Mouse (Mus musculus) limb, embryonic 12.5 days (tissue): ENCODE results near the gene Numb. TPM values are rescaled to one million over a fixed set of nuclear protein-coding genes. Genes with fewer than 3 reads are reported as not detected.
"Not testable (repeated sequence)": the region's sequence is repeated elsewhere in the genome, so short reads cannot be mapped to it uniquely, and the experiment has no call there.

Experiments
- ATAC-seq: fragments of 200-750 bp; cut with Nextera tagmentation; 2 replicates; pipeline ENCODE4 v1.8.0; 2017; ENCODE audit warnings: low read depth, moderate TSS enrichment; ENCODE audit not compliant: insufficient number of reproducible peaks, insufficient read depth, low FRiP score, low TSS enrichment
- H3K27ac ChIP-seq: fragments of 300-500 bp; sonication (generic); 2 replicates; pipeline ENCODE4 v1.5.1; 2016; ENCODE audit warnings: mild to moderate bottlenecking, moderate library complexity
- H3K27me3 ChIP-seq: fragments of 300-500 bp; sonication (generic); 2 replicates; pipeline ENCODE4 v1.6.1; 2016; ENCODE audit warnings: mild to moderate bottlenecking, moderate library complexity
- H3K36me3 ChIP-seq: fragments of 300-500 bp; sonication (generic); 2 replicates; pipeline ENCODE4 v1.6.1; 2016; ENCODE audit warnings: mild to moderate bottlenecking, moderate library complexity
- H3K4me1 ChIP-seq: fragments of 300-500 bp; sonication (generic); replicated peaks from 2 replicates; pipeline ENCODE4 v1.6.1; 2016
- H3K4me2 ChIP-seq: fragments of 300-500 bp; sonication (generic); 2 replicates; pipeline ENCODE4 v1.6.1; 2016; ENCODE audit warnings: mild to moderate bottlenecking, moderate library complexity
- H3K4me3 ChIP-seq: fragments of 300-500 bp; sonication (generic); replicated peaks from 2 replicates; pipeline ENCODE4 v1.5.1; 2016; ENCODE audit warnings: mild to moderate bottlenecking
- H3K9ac ChIP-seq: fragments of 300-500 bp; sonication (generic); replicated peaks from 2 replicates; pipeline ENCODE4 v1.6.1; 2016; ENCODE audit warnings: mild to moderate bottlenecking, moderate library complexity
- H3K9me3 ChIP-seq: fragments of 300-500 bp; sonication (generic); 2 replicates; pipeline ENCODE4 v1.6.1; 2016; ENCODE audit warnings: mild to moderate bottlenecking, moderate library complexity
- WGBS: fragments of 180-500 bp; shearing (Covaris S2); methylation state at CpG from one replicate; pipeline ENCODE4 v1.1.7; 2016; 5-methylcytosine and 5-hydroxymethylcytosine counted together
- polyA plus RNA-seq: library from polyadenylated mRNA; unstranded; fragments of >200 nt; fragmentation: Nextera tagmentation; extraction: Ambion mirVana; gene quantifications from 2 replicates; pipeline ENCODE4 v1.2.1, GENCODE M21; 2016

Numb gene
- polyA plus RNA-seq, 1 experiment from 2014 or later = 42.1 TPM

- H3K4me3 ChIP-seq = no peak overlapping the region
Measured at GRCm38 (mm10) chr12:83941938-83942337, 20.2 kb upstream of the Numb start.

GRCm38 (mm10) chr12:83940031-83940430 is 18.3 kb upstream of the Numb start:
- Histone ChIP-seq H3K9me3 (no peaks in the 10 kb centered on the region), H3K9ac (no peak overlapping the region), H3K4me3 (no peak overlapping the region), H3K27ac (no peak overlapping the region), H3K4me1 (no peaks in the 10 kb centered on the region), H3K36me3 (no peaks in the 10 kb centered on the region), H3K27me3 (no peaks in the 10 kb centered on the region), H3K4me2 (no peak overlapping the region)
- 76% methylated on average over 4 of the region's 4 CpGs for WGBS
- no peak for ATAC-seq

More at GRCm38 (mm10) chr12:83941938-83942337, 20.2 kb upstream of the Numb start:
- H3K27me3 ChIP-seq = no peaks in the 10 kb centered on the region
- H3K9me3 ChIP-seq = no peaks in the 10 kb centered on the region
- H3K27ac ChIP-seq = no peak overlapping the region
- H3K9ac ChIP-seq = no peak overlapping the region
- WGBS = 89% methylated on average over 3 of the region's 3 CpGs
- H3K4me2 ChIP-seq = no peak overlapping the region
- no peaks in the 10 kb centered on the region for H3K4me1 ChIP-seq
- H3K36me3 ChIP-seq = no peaks in the 10 kb centered on the region
- no peak for ATAC-seq

GRCm38 (mm10) chr12:83939332-83939731 is 17.6 kb upstream of the Numb start:
- Histone ChIP-seq H3K9me3 (no peaks in the 10 kb centered on the region), H3K4me3 (no peak overlapping the region), H3K27me3 (no peaks in the 10 kb centered on the region), H3K4me1 (no peaks in the 10 kb centered on the region), H3K27ac (no peak overlapping the region), H3K36me3 (no peaks in the 10 kb centered on the region), H3K9ac (no peak overlapping the region), H3K4me2 (no peak overlapping the region)
- WGBS = 76% methylated on average over 2 of the region's 2 CpGs
- ATAC-seq = no peak

GRCm38 (mm10) chr12:83938592-83938991 is 16.9 kb upstream of the Numb start:
- not testable (repeated sequence) for H3K4me2 ChIP-seq, H3K27me3 ChIP-seq, H3K27ac ChIP-seq, H3K4me3 ChIP-seq, H3K36me3 ChIP-seq, H3K9me3 ChIP-seq, H3K9ac ChIP-seq, ATAC-seq, H3K4me1 ChIP-seq
- WGBS = 37% methylated on average over 1 of the region's 1 CpGs

- no peaks in the 10 kb centered on the region for H3K27me3 ChIP-seq
- no peak overlapping the region for H3K27ac ChIP-seq
- ATAC-seq = no peak
- H3K9ac ChIP-seq = no peak overlapping the region
- no peak overlapping the region for H3K4me3 ChIP-seq
- 64% methylated on average over 10 of the region's 10 CpGs for WGBS
- H3K9me3 ChIP-seq = no peaks in the 10 kb centered on the region
- H3K4me1 ChIP-seq = no peaks in the 10 kb centered on the region
- H3K4me2 ChIP-seq = no peak overlapping the region
- no peaks in the 10 kb centered on the region for H3K36me3 ChIP-seq
Measured at GRCm38 (mm10) chr12:83937600-83937999, 15.9 kb upstream of the Numb start.

GRCm38 (mm10) chr12:83929186-83929804 is 7.6 kb upstream of the Numb start:
- Histone ChIP-seq H3K27ac (no peak overlapping the region), H3K9me3 (no peaks in the 10 kb centered on the region), H3K4me1 (peaks cover 2% of the 10 kb centered on the region; the same call in 1 of the 2 replicates), H3K9ac (no peak overlapping the region), H3K36me3 (no peaks in the 10 kb centered on the region), H3K4me2 (no peak overlapping the region), H3K27me3 (no peaks in the 10 kb centered on the region), H3K4me3 (no peak overlapping the region)
- no peak for ATAC-seq
- 64% methylated on average over 2 of the region's 2 CpGs for WGBS

GRCm38 (mm10) chr12:83927747-83928146 is 6.0 kb upstream of the Numb start:
- Histone ChIP-seq H3K9me3 (no peaks in the 10 kb centered on the region), H3K36me3 (no peaks in the 10 kb centered on the region), H3K27me3 (no peaks in the 10 kb centered on the region), H3K4me3 (no peak overlapping the region), H3K9ac (no peak overlapping the region), H3K4me2 (no peak overlapping the region), H3K4me1 (peaks cover 17% of the 10 kb centered on the region), H3K27ac (no peak overlapping the region)
- 91% methylated on average over 4 of the region's 4 CpGs for WGBS
- ATAC-seq = no peak

GRCm38 (mm10) chr12:83926061-83926460 is 4.3 kb upstream of the Numb start:
- 84% methylated on average over 2 of the region's 2 CpGs for WGBS

GRCm38 (mm10) chr12:83925160-83925703 is 3.5 kb upstream of the Numb start:
- Histone ChIP-seq H3K4me3 (no peak overlapping the region), H3K4me2 (no peak overlapping the region), H3K36me3 (no peaks in the 10 kb centered on the region), H3K9me3 (no peaks in the 10 kb centered on the region), H3K4me1 (peaks cover 24% of the 10 kb centered on the region), H3K9ac (no peak overlapping the region), H3K27me3 (no peaks in the 10 kb centered on the region), H3K27ac (no peak overlapping the region)
- 65% methylated on average over 7 of the region's 7 CpGs for WGBS
- ATAC-seq = no peak

More at GRCm38 (mm10) chr12:83926061-83926460, 4.3 kb upstream of the Numb start:
- Histone ChIP-seq H3K27ac (no peak overlapping the region), H3K36me3 (no peaks in the 10 kb centered on the region), H3K4me1 (peaks cover 19% of the 10 kb centered on the region), H3K9ac (no peak overlapping the region), H3K4me3 (no peak overlapping the region), H3K27me3 (no peaks in the 10 kb centered on the region), H3K9me3 (no peaks in the 10 kb centered on the region), H3K4me2 (no peak overlapping the region)
- ATAC-seq = no peak

- 70% methylated on average over 3 of the region's 3 CpGs for WGBS
- no peak overlapping the region for H3K27ac ChIP-seq
- H3K4me2 ChIP-seq = no peak overlapping the region
- no peak overlapping the region for H3K4me3 ChIP-seq
- ATAC-seq = no peak
- no peaks in the 10 kb centered on the region for H3K9me3 ChIP-seq
- H3K36me3 ChIP-seq = no peaks in the 10 kb centered on the region
- no peak overlapping the region for H3K9ac ChIP-seq
- no peaks in the 10 kb centered on the region for H3K27me3 ChIP-seq
- H3K4me1 ChIP-seq = peaks cover 24% of the 10 kb centered on the region
Measured at GRCm38 (mm10) chr12:83924332-83924731, 2.6 kb upstream of the Numb start.

GRCm38 (mm10) chr12:83923486-83923859 is 1.7 kb upstream of the Numb start:
- ATAC-seq = no peak
- Histone ChIP-seq H3K9me3 (no peaks in the 10 kb centered on the region), H3K27me3 (no peaks in the 10 kb centered on the region), H3K9ac (no peak overlapping the region), H3K36me3 (no peaks in the 10 kb centered on the region), H3K27ac (0 out of 2 replicates have a peak overlapping the region, but pooled peaks have one; percentile 17), H3K4me2 (peak overlapping the region; percentile 63; the same call in 1 of the 2 replicates), H3K4me1 (peaks cover 24% of the 10 kb centered on the region), H3K4me3 (no peak overlapping the region)
- 91% methylated on average over 1 of the region's 1 CpGs for WGBS
